Mouse (Mus musculus) brain, adult 2 months (tissue): Measurements from ENCODE around the gene Alg5.
"Not testable (repeated sequence)": the region's sequence is repeated elsewhere in the genome, so short reads cannot be mapped to it uniquely, and the experiment has no call there.

Experiments
- DNase-seq: peaks from one replicate; pipeline ENCODE4 v3.0.0; 2011; ENCODE audit warnings: low read depth, low spot score

Alg5 gene

DNA sequence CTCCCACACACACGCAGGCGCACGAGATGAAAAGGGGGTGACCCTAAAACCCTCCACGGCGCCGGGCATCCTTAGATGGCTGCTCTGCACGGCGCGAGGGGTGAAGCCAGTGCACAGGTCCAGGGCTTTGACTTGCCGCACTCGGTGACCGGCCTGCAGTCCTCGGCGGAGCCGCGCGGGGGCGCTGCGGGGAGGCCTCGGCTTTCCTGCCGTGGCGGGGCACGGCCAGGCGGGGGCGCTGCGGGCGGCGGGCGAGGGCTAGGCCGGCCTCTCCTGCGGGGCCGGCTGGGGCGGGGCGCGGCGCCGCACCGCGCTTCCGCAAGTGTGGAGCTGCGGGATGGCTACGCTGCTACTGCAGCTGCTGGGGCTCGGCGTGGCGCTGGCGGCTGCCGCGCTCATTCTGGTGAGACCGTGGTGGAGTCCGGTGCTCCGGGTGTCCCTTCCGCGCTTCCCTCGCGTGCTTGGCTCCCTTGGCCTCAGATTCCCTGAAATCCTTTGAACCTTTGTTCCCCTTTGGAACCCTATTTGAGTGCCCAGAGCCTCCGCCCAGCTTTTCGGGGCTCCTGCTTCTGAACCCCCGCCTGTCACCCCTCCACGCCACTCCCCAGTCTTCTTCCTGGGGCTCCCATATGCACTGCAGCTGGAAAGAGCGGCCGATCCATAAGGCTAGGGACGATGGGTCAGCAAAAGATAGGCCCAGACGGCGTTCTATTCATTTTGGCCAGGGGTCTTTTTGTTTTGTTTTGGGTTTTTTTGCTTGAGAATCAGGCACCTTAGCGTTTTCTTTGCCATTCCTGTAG is at the start of gene Alg5, which contains the start of gene Exosc8:
TSS of gene Alg5 (plus strand) at position 293 of the 800 bp plus-strand sequence.
TSS of gene Exosc8 (minus strand) at position 147 of the 800 bp plus-strand sequence.
- DNase-seq, result peak; percentile 89

DNA sequence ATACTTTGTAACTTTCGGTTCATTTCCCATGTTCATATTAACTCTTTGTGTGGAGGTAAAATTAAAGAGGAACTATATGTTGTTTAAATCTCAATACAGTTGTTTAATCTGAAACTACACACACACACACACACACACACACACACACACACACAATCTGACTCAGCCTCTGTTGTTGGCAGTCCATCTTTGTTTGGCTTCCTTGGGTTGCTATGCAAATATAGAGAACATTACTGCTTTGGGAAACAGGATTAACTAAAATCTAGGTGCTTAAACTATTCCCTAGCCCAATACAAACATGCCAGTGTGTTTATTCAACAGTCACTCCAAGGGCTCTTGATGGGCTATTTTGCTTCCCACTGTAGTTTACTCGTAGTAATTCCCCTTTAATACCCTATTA is 48.1 kb upstream of the Alg5 start:
- no peak for DNase-seq

DNA sequence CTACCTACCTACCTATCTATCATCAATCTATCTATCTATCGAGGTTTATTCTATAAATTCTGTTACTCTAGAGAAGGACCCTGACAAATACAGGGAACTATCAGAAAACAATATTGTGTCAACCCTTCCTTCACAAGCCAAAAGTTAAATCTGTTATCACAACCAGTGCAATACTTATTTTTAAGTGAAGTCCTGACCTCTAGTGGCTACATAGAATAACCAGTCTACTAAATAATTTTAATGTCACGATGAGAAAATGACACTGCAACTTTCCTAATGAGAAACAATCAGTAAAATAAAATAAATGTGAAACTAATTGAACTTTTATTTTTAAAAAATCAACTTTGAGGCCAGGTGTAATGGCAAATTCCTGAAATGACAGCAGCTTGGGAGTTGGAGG is 46.2 kb upstream of the Alg5 start:
- DNase-seq, result peak; percentile 15

DNA sequence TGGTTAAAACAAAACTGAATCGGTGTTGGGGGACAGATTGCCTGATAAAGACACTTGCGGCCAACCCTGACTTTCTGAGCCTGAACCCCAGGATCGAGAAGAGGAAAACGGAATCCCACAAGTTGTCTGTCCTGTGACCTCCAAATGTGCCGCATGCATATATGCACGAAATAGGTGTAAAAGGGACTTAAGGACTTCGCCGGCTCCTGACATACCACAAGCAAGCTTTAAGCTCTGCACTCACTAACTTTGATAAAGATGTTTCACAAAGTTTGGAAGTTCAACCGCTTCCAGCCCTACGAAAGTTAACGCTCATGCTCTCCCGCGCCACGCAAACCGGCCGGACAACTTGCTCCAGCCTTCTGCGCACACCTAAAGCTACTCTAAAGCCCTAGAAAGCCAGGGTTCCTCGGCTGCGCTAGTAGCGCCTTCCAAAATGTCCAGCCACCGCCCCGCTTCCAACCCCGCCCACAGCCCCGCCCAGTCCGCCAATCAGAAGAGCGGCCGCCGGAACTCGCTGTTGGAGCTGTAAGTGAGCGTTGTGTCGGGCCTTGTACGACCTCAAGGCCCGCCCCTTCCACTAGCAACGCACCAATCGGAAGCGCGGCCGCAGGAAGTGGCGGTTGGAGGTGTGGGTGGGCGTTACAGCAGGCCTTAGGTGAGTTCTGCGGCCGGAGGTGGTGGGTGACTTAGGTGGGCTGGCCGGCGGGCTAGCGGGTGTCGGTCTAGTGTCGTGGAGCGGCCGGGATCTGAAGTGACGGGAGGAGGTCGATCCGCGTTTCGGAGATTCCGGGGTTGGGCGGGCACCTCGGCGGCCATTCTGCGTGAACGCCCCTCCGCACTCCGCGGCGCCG is 42.9 kb upstream of the Alg5 start, which contains the start of gene Supt20:
TSS of gene Supt20 (plus strand) at position 606 of the 854 bp plus-strand sequence.
- DNase-seq, result peak; percentile 98

DNA sequence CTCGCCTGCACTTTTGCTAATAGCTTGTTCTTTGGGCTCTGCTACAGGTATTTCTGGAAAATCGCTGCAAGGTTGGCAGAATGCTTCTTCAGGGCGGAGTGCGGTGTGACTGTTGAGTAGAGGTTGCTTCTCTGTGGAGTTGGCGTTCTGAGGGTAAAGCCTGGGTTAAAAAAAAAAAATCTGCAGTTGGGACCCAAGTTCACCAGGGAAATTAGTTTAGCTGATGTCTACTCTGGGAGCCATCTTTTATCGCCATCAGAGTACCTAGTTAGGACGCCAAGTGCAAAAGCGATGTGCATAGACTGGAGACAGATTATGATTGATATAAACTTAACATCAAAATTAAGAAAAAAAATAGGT is 42.3 kb upstream of the Alg5 start:
- no peak for DNase-seq

DNA sequence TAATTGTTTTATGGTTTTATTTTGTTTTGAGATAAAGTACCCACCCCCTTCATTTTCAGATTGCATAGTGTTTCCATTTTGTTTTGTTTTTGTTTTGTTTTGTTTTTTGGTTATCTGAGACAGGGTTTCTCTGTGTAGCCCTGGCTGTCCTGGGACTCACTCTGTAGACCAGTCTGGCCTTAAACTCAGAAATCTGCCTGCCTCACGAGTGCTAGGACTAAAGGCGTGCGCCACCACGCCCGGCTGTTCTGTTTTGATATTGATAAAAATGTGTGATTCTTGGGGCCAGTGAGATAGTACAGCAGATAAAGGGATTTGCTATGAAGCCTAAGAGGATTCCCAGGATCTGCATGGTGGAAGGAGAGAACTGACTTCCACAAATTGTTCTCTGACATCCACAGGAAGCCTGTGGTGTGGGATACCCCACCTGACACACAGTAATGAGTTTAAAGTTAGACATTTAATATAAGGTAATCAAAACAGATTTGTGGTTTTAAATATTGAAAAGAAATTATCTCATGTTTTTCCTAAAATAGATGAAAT is 35.5 kb upstream of the Alg5 start:
- no peak for DNase-seq

DNA sequence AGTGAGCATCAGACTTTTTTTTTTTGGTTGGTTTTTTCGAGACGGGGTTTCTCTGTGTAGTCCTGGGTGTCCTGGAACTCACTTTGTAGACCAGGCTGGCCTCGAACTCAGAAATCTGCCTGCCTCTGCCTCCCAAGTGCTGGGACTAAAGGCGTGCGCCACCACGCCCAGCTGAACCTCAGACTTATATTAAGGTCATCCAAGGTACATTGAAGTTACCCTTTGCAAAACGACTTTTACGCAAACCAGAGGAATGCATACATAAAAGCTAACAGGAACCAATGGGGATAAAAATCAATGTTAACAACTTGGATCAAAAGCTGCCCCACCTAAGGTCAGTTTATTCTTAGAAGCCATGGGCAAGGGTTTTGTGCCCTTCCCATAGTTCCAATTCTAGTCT is 31.2 kb upstream of the Alg5 start:
- not testable (repeated sequence) for DNase-seq

DNA sequence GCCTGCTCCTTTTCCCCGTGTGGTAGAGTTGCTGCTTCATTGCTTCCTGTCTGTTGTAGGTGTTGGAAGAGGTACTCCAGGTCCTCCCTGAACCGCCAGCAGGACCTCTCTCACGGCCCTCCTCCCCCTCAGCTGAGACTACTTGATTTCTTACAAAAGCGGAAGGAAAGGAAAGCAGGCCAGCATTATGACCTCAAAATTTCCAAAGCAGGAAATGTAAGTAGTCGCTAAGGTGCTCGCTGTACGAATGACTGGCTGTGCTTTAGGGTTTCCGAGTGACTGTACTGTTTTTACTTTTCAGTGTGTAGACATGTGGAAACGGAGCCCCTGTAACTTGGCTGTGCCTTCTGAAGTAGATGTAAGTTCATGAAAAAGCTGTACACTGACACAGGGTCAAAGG is 26.4 kb upstream of the Alg5 start:
- no peak for DNase-seq

DNA sequence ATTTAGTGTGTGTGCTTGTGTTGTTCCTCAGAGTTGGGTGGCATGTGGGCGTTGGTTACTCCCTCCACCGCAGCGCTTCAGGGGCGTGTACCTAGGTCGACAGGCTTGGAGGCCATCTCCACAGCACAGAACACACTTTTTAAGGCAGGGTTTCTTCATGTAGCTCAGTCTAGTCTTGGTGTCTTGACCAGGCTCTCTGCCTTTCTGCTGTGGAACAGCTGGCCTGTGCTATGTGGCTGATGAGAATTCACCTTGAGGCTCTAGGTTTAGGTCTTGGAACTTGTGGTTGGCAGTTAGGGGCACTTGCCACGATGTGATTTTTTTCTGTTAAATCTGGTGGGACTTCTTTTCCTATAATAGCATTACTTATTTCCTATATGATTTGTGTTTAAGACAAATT is 21.1 kb upstream of the Alg5 start, which contains the start of gene Gm21958:
TSS of gene Gm21958 (minus strand) at position 101 of the 400 bp plus-strand sequence.
- DNase-seq, result no peak

DNA sequence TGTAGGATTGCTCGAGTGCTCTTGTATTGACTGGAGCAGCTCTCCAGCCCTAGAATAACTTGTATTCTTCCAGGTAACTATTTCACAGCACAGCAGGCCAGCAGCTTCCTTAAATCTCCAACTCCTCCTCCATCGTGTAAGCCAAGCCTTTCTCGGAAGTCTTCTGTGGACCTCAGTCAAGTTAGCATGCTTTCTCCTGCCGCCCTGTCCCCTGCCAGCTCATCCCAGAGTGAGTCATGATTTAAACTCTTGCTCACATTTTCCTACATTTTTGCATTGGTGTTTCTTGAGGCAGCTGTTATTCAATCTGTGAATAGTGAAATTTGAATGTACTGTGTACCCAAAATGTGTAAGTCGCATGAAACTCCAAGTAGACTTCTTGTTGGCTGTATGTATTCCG is 19.9 kb upstream of the Alg5 start:
- peak; percentile 85 for DNase-seq

DNA sequence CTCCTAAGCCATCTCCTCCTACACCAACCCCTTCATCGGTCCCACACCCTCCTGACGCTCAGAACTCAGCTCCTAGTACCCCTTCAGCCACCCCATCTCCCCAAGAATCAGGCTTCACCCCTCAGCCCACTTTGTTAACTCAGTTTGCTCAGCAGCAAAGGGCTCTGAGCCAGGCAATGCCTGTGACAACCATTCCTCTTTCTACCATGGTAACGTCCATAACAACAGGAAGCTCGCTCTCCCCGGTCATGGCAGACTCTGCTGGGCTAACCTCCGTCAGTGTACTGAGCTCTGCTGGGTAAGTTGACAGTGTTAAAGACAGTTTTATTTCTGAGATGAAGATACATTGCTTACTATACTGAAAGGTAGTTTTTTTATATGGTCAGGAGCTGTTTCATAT is 18.0 kb upstream of the Alg5 start:
- DNase-seq, result no peak

DNA sequence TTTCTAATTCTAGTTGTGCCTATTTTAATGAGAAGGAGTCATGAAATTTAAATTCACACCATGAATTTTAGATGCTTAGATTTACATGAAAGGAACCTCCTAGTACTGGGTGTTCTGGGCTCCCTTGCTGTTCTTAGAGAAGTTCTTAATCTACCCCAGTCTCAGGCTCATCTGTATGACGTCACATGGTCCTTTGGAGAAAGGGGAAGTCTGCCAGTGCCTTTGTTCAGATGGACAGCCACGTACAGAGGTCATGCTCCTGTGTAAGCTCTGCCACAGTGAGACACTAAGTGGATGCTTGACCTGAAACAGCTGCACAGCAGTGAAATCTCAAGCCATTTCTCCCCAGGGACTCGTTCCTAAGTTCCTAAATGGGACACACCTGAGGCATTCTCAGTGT is 16.4 kb upstream of the Alg5 start:
- peak; percentile 25 for DNase-seq

DNA sequence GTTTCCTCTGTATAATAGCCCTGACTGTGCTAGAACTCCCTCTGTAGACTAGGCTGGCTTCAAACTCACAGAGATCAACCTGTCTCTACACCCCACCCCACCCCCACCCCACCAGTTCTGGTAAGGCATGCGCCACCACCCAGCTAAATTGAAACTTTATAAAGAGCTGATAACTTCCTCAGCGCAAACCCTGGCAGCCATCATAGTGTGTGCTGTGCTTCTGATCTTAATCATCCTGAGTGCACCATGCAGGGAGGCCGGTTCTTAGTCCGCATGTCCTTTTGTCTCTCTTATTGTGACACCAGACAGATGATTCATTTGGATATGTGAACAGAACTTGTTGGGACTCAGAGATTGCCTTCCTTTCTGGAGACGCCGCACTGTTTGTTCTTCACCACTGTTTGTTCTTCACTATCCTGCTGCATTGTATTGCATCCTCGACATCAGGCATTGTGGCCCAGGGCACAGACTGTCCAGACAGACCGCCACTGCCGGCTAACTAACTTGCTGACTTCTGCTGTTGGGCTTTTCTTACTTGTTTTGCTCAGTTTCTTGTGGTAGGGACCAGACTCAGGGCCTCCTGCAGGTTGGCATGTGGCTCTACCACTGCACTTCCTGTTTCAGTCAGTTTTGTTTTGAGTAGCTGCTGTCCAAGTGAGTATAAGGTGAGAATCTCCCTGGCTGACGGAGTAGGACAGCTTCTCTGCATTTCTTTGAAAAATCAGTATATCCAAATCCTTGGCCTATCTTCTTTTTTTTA is 11.4 kb upstream of the Alg5 start:
- DNase-seq, result peak; percentile 29

DNA sequence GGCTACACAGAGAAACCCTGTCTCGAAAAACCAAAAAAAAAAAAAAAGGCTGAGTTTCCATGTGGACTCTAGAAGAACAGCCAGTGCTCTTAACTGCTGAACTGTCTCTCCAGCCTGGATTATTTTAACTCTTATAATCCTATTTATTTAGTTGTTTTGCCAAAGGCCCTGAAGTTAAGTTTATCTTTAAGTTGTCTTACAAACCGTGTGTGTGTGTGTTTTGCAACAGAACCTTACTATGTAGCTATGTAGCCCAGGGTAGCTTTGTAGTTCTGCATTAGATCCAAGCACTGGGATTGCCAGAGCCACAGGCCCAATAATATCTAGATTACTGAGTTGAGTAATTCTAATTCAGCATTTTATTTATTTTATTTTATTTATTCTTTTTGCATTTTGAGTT is 10.0 kb upstream of the Alg5 start:
- DNase-seq, result no peak

DNA sequence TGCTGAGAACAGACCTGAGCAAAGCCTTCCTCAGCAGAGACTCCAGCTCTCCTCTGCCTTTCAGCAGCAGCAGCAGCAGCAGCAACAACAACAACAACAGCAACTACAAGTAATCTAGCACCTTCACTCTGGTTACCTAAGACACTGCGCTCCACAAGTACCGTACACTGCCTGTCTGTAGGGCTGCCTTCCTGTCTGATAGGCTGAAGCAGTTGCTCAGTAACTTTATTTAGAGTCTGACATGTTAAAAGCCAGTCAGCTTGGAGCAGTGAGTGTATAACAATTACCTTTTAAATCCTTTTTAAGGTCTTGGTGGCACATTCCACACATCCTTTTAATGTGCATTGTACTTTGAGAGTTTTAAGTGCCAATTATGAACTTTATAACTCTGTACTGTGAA is 7.8 kb upstream of the Alg5 start:
- DNase-seq, result no peak

DNA sequence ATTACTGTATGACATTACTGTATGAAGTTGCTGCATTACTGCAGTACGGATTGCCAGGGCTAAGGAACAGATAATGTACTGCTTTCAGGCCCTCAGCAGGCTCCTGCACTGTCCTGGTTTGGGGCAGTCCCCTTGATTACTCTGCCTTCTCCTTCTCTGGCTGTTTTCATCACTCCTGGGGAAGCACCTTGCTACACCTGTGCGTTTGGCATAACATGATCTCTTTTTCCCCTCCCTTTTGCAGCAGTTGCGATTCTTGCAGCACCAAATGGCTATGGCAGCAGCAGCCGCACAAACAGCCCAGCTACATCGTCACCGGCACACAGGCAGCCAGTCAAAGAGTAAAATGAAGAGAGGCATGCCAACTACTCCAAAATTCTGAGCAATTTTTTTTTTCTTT is 7.2 kb upstream of the Alg5 start:
- DNase-seq, result no peak

DNA sequence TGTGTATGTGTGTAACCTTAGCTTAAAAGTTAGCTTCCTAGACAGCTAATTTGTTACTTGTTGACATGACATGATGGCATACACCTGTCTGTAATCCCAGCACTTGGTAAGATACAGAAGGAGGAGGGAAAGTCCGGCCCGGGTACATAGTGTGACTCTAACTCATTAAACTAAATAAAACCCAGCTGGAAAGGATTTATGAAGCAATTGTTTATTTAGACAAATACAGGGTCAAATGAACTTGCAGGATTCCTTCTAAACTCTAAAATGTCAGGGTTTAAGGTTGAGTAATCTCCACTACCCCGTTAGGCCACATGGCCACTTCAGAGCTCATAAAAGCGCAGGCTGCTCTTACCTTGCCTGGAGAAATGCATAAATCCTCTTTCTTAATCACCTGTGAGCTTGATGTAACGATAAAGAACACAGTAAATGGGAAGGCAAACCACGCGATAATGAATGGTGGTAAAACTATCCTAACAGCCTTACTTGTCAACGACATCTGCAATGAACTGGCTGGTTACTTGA is 3.7 kb upstream of the Alg5 start:
- DNase-seq, result no peak

DNA sequence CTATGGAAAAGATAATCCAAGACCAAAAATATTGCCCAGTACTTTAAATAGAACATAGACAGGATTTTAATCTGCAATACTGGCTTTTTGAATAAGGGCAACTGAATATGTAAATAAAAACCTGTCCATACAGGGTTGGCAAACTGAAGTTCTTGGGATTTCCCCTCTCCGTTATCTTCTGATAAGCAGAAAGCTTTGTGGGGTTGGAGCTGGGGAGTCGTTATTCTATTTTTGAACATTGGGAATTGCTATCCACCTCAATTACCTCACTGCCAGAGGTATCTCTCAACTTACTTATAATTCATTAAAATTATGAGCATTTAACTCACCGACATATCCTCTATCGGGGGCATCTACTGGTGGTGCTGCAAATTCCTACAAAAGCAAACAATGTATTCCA is 3.0 kb upstream of the Alg5 start:
- no peak for DNase-seq

DNA sequence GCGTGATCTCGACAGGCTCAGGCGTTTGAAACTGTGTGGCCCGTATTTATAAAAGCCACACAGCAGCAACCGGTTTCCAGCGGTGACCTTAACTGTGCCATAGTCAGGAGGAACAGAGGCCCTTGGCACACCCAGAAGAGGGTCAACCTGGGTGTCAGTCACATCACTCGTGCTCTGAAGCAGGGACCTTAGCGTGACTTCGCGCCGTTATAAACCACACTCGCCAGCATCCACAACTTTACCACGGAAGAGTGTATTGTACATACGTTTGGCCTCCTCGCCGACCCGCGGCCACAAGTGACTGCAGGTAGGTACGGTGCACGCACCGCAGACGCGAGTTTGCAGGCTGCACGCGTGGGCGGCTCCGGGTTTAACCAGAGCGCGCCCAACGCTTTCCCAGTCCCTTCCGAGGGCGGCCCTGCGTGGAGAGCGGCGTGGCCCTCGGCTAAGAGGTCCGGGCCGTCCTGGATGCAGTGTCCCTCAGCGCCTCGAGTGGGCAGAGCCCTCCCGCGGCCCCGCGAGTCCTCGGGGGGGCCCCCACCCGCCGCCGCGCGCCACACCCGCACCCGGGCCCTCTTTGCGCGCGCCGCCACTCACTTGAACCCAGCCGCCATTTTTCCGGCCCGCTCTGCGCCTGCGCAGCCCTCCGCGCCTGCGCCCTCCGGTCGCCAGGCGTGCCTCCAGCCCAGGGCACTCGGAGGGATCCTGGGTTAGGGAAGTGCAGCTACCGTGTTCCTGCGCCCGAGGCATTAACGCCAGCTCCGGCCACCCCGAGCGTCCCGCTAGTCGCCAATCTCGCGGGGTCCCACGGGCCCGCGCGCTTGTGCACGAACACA is 710 bp upstream of the Alg5 start:
- DNase-seq, result peak; percentile 92

DNA sequence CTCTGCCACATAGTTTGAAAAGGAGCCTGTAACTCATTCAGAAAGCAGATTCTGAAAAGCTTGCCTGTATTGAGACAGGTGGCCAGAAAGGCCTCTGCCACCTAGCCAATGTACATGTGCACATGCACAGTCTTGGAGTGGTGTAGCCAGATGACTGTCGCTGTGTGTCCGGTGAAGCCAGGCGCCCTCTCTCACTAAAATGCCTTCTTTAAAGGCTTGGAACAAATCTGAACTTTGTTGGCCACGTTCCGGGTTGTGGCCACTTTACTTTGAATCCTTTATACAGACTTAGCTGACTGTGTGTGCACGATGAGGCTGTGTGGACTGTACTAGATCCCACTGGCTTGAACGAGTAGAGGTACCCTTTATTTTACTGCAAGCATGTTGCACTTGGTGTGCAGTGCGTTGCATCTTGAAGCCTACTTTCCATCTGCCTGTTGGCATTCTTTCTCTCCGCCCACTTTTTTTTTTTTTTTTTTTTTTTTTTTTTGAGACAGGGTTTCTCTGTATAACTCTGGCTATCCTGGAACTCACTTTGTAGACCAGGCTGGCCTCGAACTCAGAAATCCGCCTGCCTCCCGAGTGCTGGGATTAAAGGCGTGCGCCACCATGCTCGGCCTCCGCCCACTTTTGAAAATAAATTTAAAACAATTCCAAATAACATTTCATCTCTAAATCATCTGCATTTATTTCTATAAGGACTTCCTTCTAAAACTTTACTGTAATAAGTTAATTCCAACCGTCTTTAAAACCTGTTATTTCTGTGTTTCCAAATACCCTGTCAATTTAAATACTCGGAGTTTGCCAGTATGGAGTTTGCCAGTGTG is 975 bp downstream of the Alg5 start:
- DNase-seq, result peak; percentile 37
